Mouse (Mus musculus) megakaryocyte, embryonic 14.5 days (primary cell): Measurements from ENCODE around the gene Rundc3a.

Experiments
- FLI1 ChIP-seq: IDR thresholded peaks from 2 replicates; pipeline ENCODE4 v1.6.1; 2012; ENCODE audit warnings: low read length, inconsistent platforms, mixed read lengths
- GATA1 ChIP-seq: IDR thresholded peaks from 3 replicates; pipeline ENCODE4 v1.6.1; 2012; ENCODE audit warnings: mixed read lengths, low read length, inconsistent platforms, borderline replicate concordance

DNA sequence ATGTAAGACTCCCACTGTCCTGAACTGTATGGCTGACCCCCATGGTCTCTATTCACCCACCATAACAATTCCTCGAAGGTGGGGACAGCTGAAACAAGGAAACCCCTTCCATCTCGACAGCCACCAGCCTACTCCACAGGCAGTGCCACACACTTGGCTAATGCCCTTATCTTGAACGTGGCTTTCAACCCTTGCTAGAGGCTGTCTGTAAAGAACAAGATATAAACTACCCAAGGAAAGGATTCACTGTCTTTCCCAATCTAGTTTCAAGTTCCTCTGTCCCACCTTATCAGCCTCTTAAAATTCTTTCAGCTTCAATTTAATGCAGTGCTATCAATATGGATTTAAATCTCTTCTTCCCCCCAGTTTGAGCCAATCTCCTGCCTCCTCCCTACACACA is 36.3 kb downstream of the Rundc3a start:
- TF ChIP-seq GATA1 (no peak), FLI1 (no peak)
